Mouse (Mus musculus) forebrain, postnatal 0 days (tissue): Measurements from ENCODE around the gene Lipi. TPM values are rescaled to one million over a fixed set of nuclear protein-coding genes. Genes with fewer than 3 reads are reported as not detected.

Source experiments
- ATAC-seq: fragments of 200-750 bp; cut with Nextera tagmentation; 2 replicates; pipeline ENCODE4 v1.8.0; 2017; ENCODE audit warnings: mild to moderate bottlenecking, moderate library complexity
- DNase-seq: peaks from one replicate; pipeline ENCODE4 v3.0.0-alpha.2; 2015
- H3K27ac ChIP-seq: fragments of 300-500 bp; sonication (generic); 2 replicates; pipeline ENCODE4 v1.5.1; 2014; ENCODE audit warnings: low read depth, mild to moderate bottlenecking, antibody characterized with exemption, low read length, moderate library complexity, mixed read lengths
- H3K27me3 ChIP-seq: fragments of 300-500 bp; sonication (generic); 2 replicates; pipeline ENCODE4 v1.6.1; 2014; ENCODE audit warnings: mild to moderate bottlenecking, low read length, mixed read lengths; ENCODE audit not compliant: insufficient read depth
- H3K36me3 ChIP-seq: fragments of 300-500 bp; sonication (generic); 2 replicates; pipeline ENCODE4 v1.6.1; 2014; ENCODE audit warnings: mild to moderate bottlenecking, moderate library complexity; ENCODE audit not compliant: insufficient read depth
- H3K4me1 ChIP-seq: fragments of 300-500 bp; sonication (generic); 2 replicates; pipeline ENCODE4 v1.6.1; 2014; ENCODE audit warnings: antibody characterized with exemption; ENCODE audit not compliant: insufficient read depth
- H3K4me2 ChIP-seq: fragments of 300-500 bp; sonication (generic); 2 replicates; pipeline ENCODE4 v1.6.1; 2014; ENCODE audit warnings: low read depth, mild to moderate bottlenecking, moderate library complexity
- H3K4me3 ChIP-seq: fragments of 300-500 bp; sonication (generic); 2 replicates; pipeline ENCODE4 v1.5.1; 2014; ENCODE audit warnings: low read depth, low read length, mixed read lengths
- H3K9ac ChIP-seq: fragments of 300-500 bp; sonication (generic); 2 replicates; pipeline ENCODE4 v1.6.1; 2014; ENCODE audit warnings: mild to moderate bottlenecking
- H3K9me3 ChIP-seq: fragments of 300-500 bp; sonication (generic); 2 replicates; pipeline ENCODE4 v1.6.1; 2016; ENCODE audit warnings: low read length
- CTCF ChIP-seq: sonication (generic); IDR thresholded peaks from 2 replicates; pipeline ENCODE4 v1.5.1; 2016; ENCODE audit warnings: antibody characterized with exemption, control low read depth, low read depth
- WGBS: fragments of 180-500 bp; shearing (Covaris S2); extraction: QIAGEN DNeasy Blood & Tissue Kit; methylation state at CpG from one replicate; pipeline ENCODE4 v1.1.7; 2014; 5-methylcytosine and 5-hydroxymethylcytosine counted together
- polyA plus RNA-seq: library from polyadenylated mRNA; unstranded; fragments of >200 nt; fragmentation: Nextera tagmentation; extraction: Ambion mirVana; gene quantifications from 2 replicates; pipeline ENCODE4 v1.2.1, GENCODE M21; 2015
- total RNA-seq: library from RNA; depleted of rRNA; stranded (reverse); fragments of >200 nt; gene quantifications from 2 replicates; pipeline ENCODE4 v1.2.3, GENCODE M21; 2014; rRNA removed

The Lipi gene
- total and polyA plus RNA-seq, 2 experiments from 2014 or later = 0.10 TPM; not detected in 1

GRCm38 (mm10) chr16:75586466-75586865, 605 bp upstream of the Lipi start:
- Histone ChIP-seq H3K27ac (no peak overlapping the region), H3K4me2 (no peak overlapping the region), H3K4me1 (no peaks in the 10 kb centered on the region), H3K9me3 (no peaks in the 10 kb centered on the region), H3K27me3 (no peaks in the 10 kb centered on the region), H3K4me3 (no peak overlapping the region), H3K9ac (no peak overlapping the region), H3K36me3 (no peaks in the 10 kb centered on the region)
- no peak for TF ChIP-seq CTCF
- DNase-seq (no peak), ATAC-seq (no peak)
- 46% methylated on average over 3 of the region's 3 CpGs for WGBS

GRCm38 (mm10) chr16:75582279-75582678, 3.6 kb downstream of the Lipi start:
- H3K36me3 ChIP-seq = no peaks in the 10 kb centered on the region
- no peaks in the 10 kb centered on the region for H3K4me1 ChIP-seq
- no peak overlapping the region for H3K4me2 ChIP-seq
- no peak overlapping the region for H3K9ac ChIP-seq
- no peak overlapping the region for H3K4me3 ChIP-seq
- no peak for TF ChIP-seq CTCF
- WGBS = 83% methylated on average over 5 of the region's 5 CpGs
- no peaks in the 10 kb centered on the region for H3K27me3 ChIP-seq
- no peak for DNase-seq
- no peaks in the 10 kb centered on the region for H3K9me3 ChIP-seq
- no peak for ATAC-seq
- no peak overlapping the region for H3K27ac ChIP-seq

DNA sequence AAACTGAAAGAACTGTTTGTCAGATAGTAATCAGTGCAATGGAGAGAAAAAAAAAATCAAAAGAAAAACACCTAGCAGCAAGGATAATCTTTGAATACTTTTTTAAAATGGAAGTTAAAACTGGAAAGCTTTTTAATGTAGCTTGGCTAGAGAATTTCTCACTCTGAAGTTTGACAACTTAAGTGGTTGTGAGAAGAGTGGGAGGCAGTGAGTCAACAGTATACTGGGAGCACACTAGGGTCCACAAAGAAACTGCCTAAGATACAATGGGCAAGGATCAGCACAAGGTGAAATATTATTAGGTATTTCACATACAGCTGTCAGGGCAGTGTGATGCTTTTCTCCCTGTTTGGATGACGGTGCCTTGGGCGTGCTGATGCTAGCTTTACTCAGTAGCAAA, 23.0 kb downstream of the Lipi start:
- WGBS = 89% methylated on average over 2 of the region's 2 CpGs
- no peak for TF ChIP-seq CTCF
- Histone ChIP-seq H3K36me3 (no peaks in the 10 kb centered on the region), H3K27me3 (no peaks in the 10 kb centered on the region), H3K9me3 (no peaks in the 10 kb centered on the region), H3K27ac (no peak overlapping the region), H3K4me2 (no peak overlapping the region), H3K4me1 (no peaks in the 10 kb centered on the region), H3K4me3 (no peak overlapping the region), H3K9ac (no peak overlapping the region)
- ATAC-seq (no peak), DNase-seq (no peak)

- H3K9me3 ChIP-seq = no peaks in the 10 kb centered on the region
- TF ChIP-seq CTCF = no peak
- H3K4me3 ChIP-seq = no peak overlapping the region
- DNase-seq (no peak), ATAC-seq (no peak)
- no peak overlapping the region for H3K4me2 ChIP-seq
- H3K27ac ChIP-seq = no peak overlapping the region
- 90% methylated on average over 1 of the region's 1 CpGs for WGBS
- H3K27me3 ChIP-seq = no peaks in the 10 kb centered on the region
- H3K36me3 ChIP-seq = no peaks in the 10 kb centered on the region
- H3K4me1 ChIP-seq = no peaks in the 10 kb centered on the region
- no peak overlapping the region for H3K9ac ChIP-seq
These were observed 40.6 kb downstream of the Lipi start for GRCm38 (mm10) chr16:75545310-75545709.

DNA sequence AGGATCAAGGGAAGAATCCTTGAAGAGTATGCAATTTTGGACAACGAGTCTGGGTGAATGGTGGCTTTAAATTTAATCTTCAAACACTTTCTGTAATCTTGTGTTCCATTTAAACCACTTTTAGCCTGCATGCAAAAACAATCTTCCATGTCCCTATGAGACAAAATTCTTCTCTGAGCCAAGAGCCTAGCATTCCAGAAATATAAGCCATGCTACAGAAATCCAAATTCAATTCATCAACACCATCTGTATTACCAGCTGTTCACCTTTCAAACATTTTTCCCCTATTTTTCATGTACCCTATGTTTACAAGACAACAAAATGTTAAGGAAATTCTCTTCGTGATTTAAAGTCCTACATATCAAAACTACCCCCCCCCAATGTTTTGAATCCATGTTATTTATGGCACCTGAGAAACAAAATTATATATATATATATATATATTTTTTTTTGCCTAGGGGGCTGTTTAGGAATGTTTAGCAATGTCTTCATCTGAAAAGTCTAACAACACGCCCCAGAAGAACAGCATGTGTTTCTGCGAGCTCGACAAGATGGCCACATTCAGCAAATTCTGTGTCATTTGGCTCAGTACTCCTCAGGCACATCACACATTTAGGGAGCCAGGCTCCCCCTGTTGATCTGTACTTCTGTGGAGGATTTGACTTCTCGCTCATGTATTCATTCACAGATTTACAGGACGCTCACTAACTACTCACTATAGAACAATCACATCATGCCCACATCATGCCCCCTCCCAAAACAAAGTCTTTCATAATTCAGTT, 47.9 kb downstream of the Lipi start:
- Histone ChIP-seq H3K9me3 (no peaks in the 10 kb centered on the region), H3K4me3 (no peak overlapping the region), H3K27me3 (no peaks in the 10 kb centered on the region), H3K4me1 (no peaks in the 10 kb centered on the region), H3K4me2 (no peak overlapping the region), H3K27ac (no peak overlapping the region), H3K9ac (no peak overlapping the region), H3K36me3 (no peaks in the 10 kb centered on the region)
- peak; percentile 8; the same call in 1 of the 2 replicates for TF ChIP-seq CTCF
- ATAC-seq = peak; percentile 85
- DNase-seq = peak; percentile 71
- 62% methylated on average over 7 of the region's 7 CpGs for WGBS

DNA sequence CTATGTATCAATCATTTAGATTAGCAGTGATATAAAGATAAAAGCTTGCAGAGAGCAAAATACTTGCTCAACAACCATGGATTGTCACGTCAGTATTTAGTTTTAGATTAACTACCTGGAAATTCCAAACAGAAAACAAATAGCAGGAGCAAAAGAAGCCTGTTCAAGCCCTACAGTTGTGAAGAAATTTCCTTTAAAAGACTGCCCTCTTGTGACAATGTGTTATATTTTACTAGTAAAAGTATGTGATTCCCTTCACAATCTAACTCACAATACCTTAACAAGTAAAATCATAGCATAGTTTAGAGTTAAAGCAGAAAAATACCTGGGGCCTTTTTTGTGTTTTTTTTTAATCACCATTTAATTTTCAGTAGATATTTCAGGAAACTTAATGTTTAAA, 54.2 kb downstream of the Lipi start:
- H3K4me2 ChIP-seq = no peak overlapping the region
- DNase-seq = peak; percentile 45
- no peak for ATAC-seq
- 16% methylated on average over 1 of the region's 1 CpGs for WGBS
- H3K9me3 ChIP-seq = no peaks in the 10 kb centered on the region
- no peak overlapping the region for H3K4me3 ChIP-seq
- H3K27me3 ChIP-seq = no peaks in the 10 kb centered on the region
- no peak overlapping the region for H3K27ac ChIP-seq
- TF ChIP-seq CTCF = peak; percentile 55
- H3K9ac ChIP-seq = no peak overlapping the region
- no peaks in the 10 kb centered on the region for H3K36me3 ChIP-seq
- no peaks in the 10 kb centered on the region for H3K4me1 ChIP-seq

- DNase-seq = no peak
- TF ChIP-seq CTCF = no peak
- 93% methylated on average over 4 of the region's 4 CpGs for WGBS
- no peaks in the 10 kb centered on the region for H3K27me3 ChIP-seq
- no peaks in the 10 kb centered on the region for H3K4me1 ChIP-seq
- H3K27ac ChIP-seq = no peak overlapping the region
- no peak overlapping the region for H3K4me2 ChIP-seq
- ATAC-seq = no peak
- H3K36me3 ChIP-seq = no peaks in the 10 kb centered on the region
- no peak overlapping the region for H3K4me3 ChIP-seq
- no peaks in the 10 kb centered on the region for H3K9me3 ChIP-seq
- H3K9ac ChIP-seq = no peak overlapping the region
These were observed 89.3 kb downstream of the Lipi start for GRCm38 (mm10) chr16:75496568-75496967.

Other genes starting within 250 kb of the Lipi start
- 7.5 and 9.1 TPM in 2 replicates for gene Rbm11, start 6.8 kb upstream of the Lipi start, total RNA-seq
- gene Rbm11, start 6.8 kb upstream of the Lipi start, polyA plus RNA-seq = 3.8 and 5.2 TPM in 2 replicates
- 55.2 and 67.3 TPM in 2 replicates for gene Hspa13, start 181.0 kb upstream of the Lipi start, total RNA-seq
- 33.3 and 40.1 TPM in 2 replicates for gene Hspa13, start 181.0 kb upstream of the Lipi start, polyA plus RNA-seq